Mouse (Mus musculus): ENCODE data around the gene Orai1. TPM values are rescaled to one million over a fixed set of nuclear protein-coding genes. Genes with fewer than 3 reads are reported as not detected.

The Orai1 gene
- polyA plus RNA-seq, 1 experiment: 13.3 TPM

- Histone ChIP-seq H3K27me3 (ENCODE audit: control insufficient read depth, insufficient read depth, low read length, poor library complexity, severe bottlenecking) (no peaks in the 10 kb centered on the region), H3K36me3 (ENCODE audit: control insufficient read depth, insufficient read depth, low read length, poor library complexity, severe bottlenecking) (peaks cover 6% of the 10 kb centered on the region), H3K4me3 (ENCODE audit: low read depth, low read length) (no peak overlapping the region), H3K4me1 (ENCODE audit: control insufficient read depth, insufficient read depth, low read length) (peaks cover 2% of the 10 kb centered on the region), H3K9me3 (replicated peaks; ENCODE audit: control insufficient read depth, insufficient read depth, low read length, poor library complexity, severe bottlenecking) (no peaks in the 10 kb centered on the region), H3K27ac (ENCODE audit: insufficient read depth, low read length) (no peak overlapping the region), H3K9ac (ENCODE audit: low read depth, poor library complexity, severe bottlenecking) (no peak overlapping the region)
- TF ChIP-seq CTCF (IDR thresholded peaks at IDR 0.05; ENCODE audit: low read depth, low read length) (no peak), POLR2A (IDR thresholded peaks at IDR 0.05; ENCODE audit: insufficient read depth, low read length) (no peak), EP300 (IDR thresholded peaks at IDR 0.05; ENCODE audit: insufficient read depth, low read depth, low read length) (no peak)
Observed at GRCm38 (mm10) chr5:122978970-122979369, 35.9 kb upstream of the Orai1 start.

DNA sequence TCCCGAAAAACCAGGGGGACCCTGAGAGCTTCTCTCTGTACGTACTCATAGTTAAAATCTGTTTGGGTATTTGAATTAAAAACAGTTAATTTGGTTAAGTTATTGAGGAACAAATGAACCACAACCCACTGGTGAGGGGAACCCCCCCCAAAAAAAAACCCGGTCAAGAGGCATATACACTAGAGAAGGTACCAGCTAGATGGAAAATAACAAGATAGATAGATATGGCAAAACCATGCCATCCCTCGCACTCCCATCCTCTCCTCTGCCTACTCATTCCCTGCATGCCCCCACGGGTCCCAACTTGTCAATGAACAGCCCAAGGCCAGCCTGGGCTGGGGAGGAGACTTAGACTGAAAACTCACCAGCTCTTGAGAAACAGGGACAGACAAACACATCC lies 30.4 kb upstream of the Orai1 start:
- Histone ChIP-seq H3K36me3 (ENCODE audit: control insufficient read depth, insufficient read depth, low read length, poor library complexity, severe bottlenecking) (peaks cover 5% of the 10 kb centered on the region; the same call in 1 of the 2 replicates), H3K4me1 (ENCODE audit: control insufficient read depth, insufficient read depth, low read length) (peaks cover 5% of the 10 kb centered on the region), H3K27me3 (ENCODE audit: control insufficient read depth, insufficient read depth, low read length, poor library complexity, severe bottlenecking) (no peaks in the 10 kb centered on the region), H3K4me3 (ENCODE audit: low read depth, low read length) (no peak overlapping the region), H3K9me3 (replicated peaks; ENCODE audit: control insufficient read depth, insufficient read depth, low read length, poor library complexity, severe bottlenecking) (no peaks in the 10 kb centered on the region), H3K27ac (ENCODE audit: insufficient read depth, low read length) (no peak overlapping the region), H3K9ac (ENCODE audit: low read depth, poor library complexity, severe bottlenecking) (no peak overlapping the region)
- TF ChIP-seq POLR2A (IDR thresholded peaks at IDR 0.05; ENCODE audit: insufficient read depth, low read length) (no peak), CTCF (IDR thresholded peaks at IDR 0.05; ENCODE audit: low read depth, low read length) (no peak), EP300 (IDR thresholded peaks at IDR 0.05; ENCODE audit: insufficient read depth, low read depth, low read length) (no peak)

DNA sequence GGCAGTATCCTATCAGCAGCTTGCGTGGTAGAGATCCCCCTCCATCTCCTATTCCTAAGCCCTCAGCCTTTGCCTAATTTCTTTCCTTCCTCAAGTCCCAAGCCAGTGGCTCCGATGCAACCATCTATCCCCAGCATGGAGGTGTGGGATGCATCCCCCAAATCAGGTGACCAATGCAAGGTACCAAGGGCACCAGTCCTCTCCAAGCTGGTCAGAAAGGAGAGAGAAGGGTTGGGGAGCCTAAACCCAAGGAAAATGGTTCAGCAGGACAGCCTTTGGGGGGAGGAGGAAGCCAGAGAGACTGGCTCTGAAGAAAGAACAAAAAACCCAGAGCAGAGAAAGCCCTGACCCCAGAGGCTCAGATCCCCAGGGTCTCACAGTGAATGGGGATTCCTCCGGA lies 29.6 kb upstream of the Orai1 start:
- Histone ChIP-seq H3K27ac (ENCODE audit: insufficient read depth, low read length) (peak overlapping the region; percentile 2; the same call in 1 of the 2 replicates), H3K27me3 (ENCODE audit: control insufficient read depth, insufficient read depth, low read length, poor library complexity, severe bottlenecking) (no peaks in the 10 kb centered on the region), H3K36me3 (ENCODE audit: control insufficient read depth, insufficient read depth, low read length, poor library complexity, severe bottlenecking) (peaks cover 4% of the 10 kb centered on the region; the same call in 1 of the 2 replicates), H3K9me3 (replicated peaks; ENCODE audit: control insufficient read depth, insufficient read depth, low read length, poor library complexity, severe bottlenecking) (no peaks in the 10 kb centered on the region), H3K4me1 (ENCODE audit: control insufficient read depth, insufficient read depth, low read length) (peaks cover 5% of the 10 kb centered on the region), H3K9ac (ENCODE audit: low read depth, poor library complexity, severe bottlenecking) (0 out of 2 replicates have a peak overlapping the region, but pooled peaks have one; percentile 92), H3K4me3 (ENCODE audit: low read depth, low read length) (no peak overlapping the region)
- TF ChIP-seq POLR2A (IDR thresholded peaks at IDR 0.05; ENCODE audit: insufficient read depth, low read length) (no peak), CTCF (IDR thresholded peaks at IDR 0.05; ENCODE audit: low read depth, low read length) (no peak), EP300 (IDR thresholded peaks at IDR 0.05; ENCODE audit: insufficient read depth, low read depth, low read length) (no peak)

GRCm38 (mm10) chr5:122986091-122986493 lies 28.8 kb upstream of the Orai1 start:
- no peaks in the 10 kb centered on the region for H3K27me3 ChIP-seq (ENCODE audit: control insufficient read depth, insufficient read depth, low read length, poor library complexity, severe bottlenecking)
- peak overlapping the region; percentile 92; the same call in 1 of the 2 replicates for H3K9ac ChIP-seq (ENCODE audit: low read depth, poor library complexity, severe bottlenecking)
- H3K4me1 ChIP-seq (ENCODE audit: control insufficient read depth, insufficient read depth, low read length): peaks cover 6% of the 10 kb centered on the region
- H3K4me3 ChIP-seq (ENCODE audit: low read depth, low read length): no peak overlapping the region
- H3K36me3 ChIP-seq (ENCODE audit: control insufficient read depth, insufficient read depth, low read length, poor library complexity, severe bottlenecking): no peaks in the 10 kb centered on the region
- TF ChIP-seq POLR2A (IDR thresholded peaks at IDR 0.05; ENCODE audit: insufficient read depth, low read length): no peak
- TF ChIP-seq EP300 (IDR thresholded peaks at IDR 0.05; ENCODE audit: insufficient read depth, low read depth, low read length): no peak
- H3K9me3 ChIP-seq (replicated peaks; ENCODE audit: control insufficient read depth, insufficient read depth, low read length, poor library complexity, severe bottlenecking): no peaks in the 10 kb centered on the region
- H3K27ac ChIP-seq (ENCODE audit: insufficient read depth, low read length): peak overlapping the region; percentile 59

GRCm38 (mm10) chr5:122987211-122988020 lies 27.5 kb upstream of the Orai1 start:
- H3K4me1 ChIP-seq (ENCODE audit: control insufficient read depth, insufficient read depth, low read length): peaks cover 6% of the 10 kb centered on the region
- H3K27ac ChIP-seq (ENCODE audit: insufficient read depth, low read length): peak overlapping the region; percentile 1; the same call in 1 of the 2 replicates

More at GRCm38 (mm10) chr5:122987211-122988020, 27.5 kb upstream of the Orai1 start:
- Histone ChIP-seq H3K4me3 (ENCODE audit: low read depth, low read length) (peak overlapping the region; percentile 64), H3K27me3 (ENCODE audit: control insufficient read depth, insufficient read depth, low read length, poor library complexity, severe bottlenecking) (no peaks in the 10 kb centered on the region), H3K9me3 (replicated peaks; ENCODE audit: control insufficient read depth, insufficient read depth, low read length, poor library complexity, severe bottlenecking) (no peaks in the 10 kb centered on the region), H3K36me3 (ENCODE audit: control insufficient read depth, insufficient read depth, low read length, poor library complexity, severe bottlenecking) (no peaks in the 10 kb centered on the region), H3K9ac (ENCODE audit: low read depth, poor library complexity, severe bottlenecking) (peak overlapping the region; percentile 92)
- TF ChIP-seq CTCF (IDR thresholded peaks at IDR 0.05; ENCODE audit: low read depth, low read length): no peak
- TF ChIP-seq EP300 (IDR thresholded peaks at IDR 0.05; ENCODE audit: insufficient read depth, low read depth, low read length): no peak
- no peak for TF ChIP-seq POLR2A (IDR thresholded peaks at IDR 0.05; ENCODE audit: insufficient read depth, low read length)
